Mouse (Mus musculus) heart, postnatal 36 days (tissue): ENCODE measurements around the gene Kcnk3. TPM values are rescaled to one million over a fixed set of nuclear protein-coding genes. Genes with fewer than 3 reads are reported as not detected.
A peak's percentile ranks its signal among the peaks of the same experiment; 100 is the strongest.

Experiments
- DNase-seq, 2 experiments: peaks; one replicate each; pipeline ENCODE4 v3.0.0; 2021 to 2022
- intact Hi-C: fragments of 180-260 bp; cut with DNase I; formaldehyde crosslinking; loops from one replicate; pipeline ENCODE4 v1.15.1; 2025
- total RNA-seq, 2 experiments: library from RNA; stranded (reverse); gene quantifications; 2 replicates each; pipeline ENCODE4 v1.2.3; 2021

Gene Kcnk3
- total RNA-seq, 2 experiments from 2014 or later, result 234 to 245 TPM

- intact Hi-C loops, result no loop called here
- no peak for DNase-seq
Measured at GRCm38 (mm10) chr5:30625379-30625778, 37.4 kb downstream of the Kcnk3 start.

- intact Hi-C loops, result no loop called here
- no peak for DNase-seq
Measured at GRCm38 (mm10) chr5:30626331-30627105, 38.5 kb downstream of the Kcnk3 start.

- intact Hi-C loops, result no loop called here
- no peak for DNase-seq
Measured at GRCm38 (mm10) chr5:30628511-30628910, 40.5 kb downstream of the Kcnk3 start.

GRCm38 (mm10) chr5:30630401-30630800, 42.4 kb downstream of the Kcnk3 start:
- no peak for DNase-seq
- intact Hi-C loops, result loop anchor here (10.0 kb wide), 1 partner anchor 236 kb away; no protein-coding TSS in a partner anchor

GRCm38 (mm10) chr5:30632134-30632533, 44.2 kb downstream of the Kcnk3 start:
- intact Hi-C loops, result loop anchor here (10.0 kb wide), 1 partner anchor 237 kb away; no protein-coding TSS in a partner anchor
- no peak for DNase-seq

GRCm38 (mm10) chr5:30636994-30637393, 49.0 kb downstream of the Kcnk3 start:
- intact Hi-C loops, result loop anchor here (2.0 to 10.0 kb wide), 2 partner anchors 212 to 242 kb away; no protein-coding TSS in a partner anchor
- no peak for DNase-seq

- peak; percentile 82 to 83 for DNase-seq
- intact Hi-C loops, result loop anchor here (1.0 to 10.0 kb wide), 3 partner anchors 50 to 243 kb away; partner anchors contain the start of gene Kcnk3
Measured at GRCm38 (mm10) chr5:30638041-30638440, 50.1 kb downstream of the Kcnk3 start.

- no peak for DNase-seq
- intact Hi-C loops, result no loop called here
Measured at GRCm38 (mm10) chr5:30643477-30644179, 55.7 kb downstream of the Kcnk3 start.

- intact Hi-C loops, result no loop called here
Measured at GRCm38 (mm10) chr5:30646036-30646435, 58.1 kb downstream of the Kcnk3 start.

GRCm38 (mm10) chr5:30647396-30647795, 59.4 kb downstream of the Kcnk3 start:
- intact Hi-C loops, result no loop called here
- no peak for DNase-seq

More at GRCm38 (mm10) chr5:30646036-30646435, 58.1 kb downstream of the Kcnk3 start:
- DNase-seq, result no peak

- DNase-seq, result peak; percentile 93 to 96
- intact Hi-C loops, result no loop called here
Measured at GRCm38 (mm10) chr5:30647815-30648560, 60.0 kb downstream of the Kcnk3 start, which contains the start of gene Slc35f6. Gene Slc35f6, plus strand, starts transcription at chr5:30647933.

GRCm38 (mm10) chr5:30649558-30649957, 61.6 kb downstream of the Kcnk3 start:
- intact Hi-C loops, result no loop called here
- no peak for DNase-seq

GRCm38 (mm10) chr5:30650756-30651155, 62.8 kb downstream of the Kcnk3 start:
- peak; percentile 38 to 55 for DNase-seq
- intact Hi-C loops, result loop anchor here (2.0 kb wide), 1 partner anchor 14 kb away; no protein-coding TSS in a partner anchor

GRCm38 (mm10) chr5:30651554-30651953, 63.6 kb downstream of the Kcnk3 start:
- intact Hi-C loops, result loop anchor here (2.0 kb wide), 1 partner anchor 13 kb away; no protein-coding TSS in a partner anchor
- no peak for DNase-seq

GRCm38 (mm10) chr5:30653246-30653645, 65.3 kb downstream of the Kcnk3 start:
- DNase-seq, result no peak
- intact Hi-C loops, result no loop called here

GRCm38 (mm10) chr5:30655042-30655441, 67.1 kb downstream of the Kcnk3 start:
- no peak for DNase-seq
- intact Hi-C loops, result no loop called here

- intact Hi-C loops, result no loop called here
- no peak for DNase-seq
Measured at GRCm38 (mm10) chr5:30655526-30656195, 67.7 kb downstream of the Kcnk3 start.

GRCm38 (mm10) chr5:30659042-30659441, 71.1 kb downstream of the Kcnk3 start:
- no peak for DNase-seq
- intact Hi-C loops, result no loop called here

GRCm38 (mm10) chr5:30660278-30660677, 72.3 kb downstream of the Kcnk3 start:
- intact Hi-C loops, result no loop called here
- no peak for DNase-seq

GRCm38 (mm10) chr5:30660813-30661212, 72.8 kb downstream of the Kcnk3 start:
- intact Hi-C loops, result no loop called here

More at GRCm38 (mm10) chr5:30660813-30661212, 72.8 kb downstream of the Kcnk3 start:
- no peak for DNase-seq
